Mouse (Mus musculus) brain, embryonic 14.5 days (tissue): ENCODE results near the gene Tnfaip2.

ENCODE experiments used
- CTCF ChIP-seq: fragments of 200-500 bp; IDR thresholded peaks from 2 replicates; pipeline ENCODE4 v1.5.1; 2012; ENCODE audit warnings: inconsistent platforms, mild to moderate bottlenecking, moderate library complexity, borderline replicate concordance; ENCODE audit not compliant: insufficient read depth, insufficient read length; ENCODE audit errors: extremely low read depth
- POLR2A ChIP-seq: fragments of 200-500 bp; IDR thresholded peaks from 2 replicates; pipeline ENCODE4 v1.6.1; 2012; ENCODE audit warnings: mild to moderate bottlenecking, inconsistent platforms, borderline replicate concordance; ENCODE audit not compliant: poor library complexity, insufficient read depth, insufficient read length, severe bottlenecking; ENCODE audit errors: extremely low read depth

GRCm38 (mm10) chr12:111468206-111468605, 25.9 kb downstream of the Tnfaip2 start:
- TF ChIP-seq CTCF: no peak
- no peak for TF ChIP-seq POLR2A
